Mouse (Mus musculus): ENCODE data around the gene Cryl1. TPM values are rescaled to one million over a fixed set of nuclear protein-coding genes. Genes with fewer than 3 reads are reported as not detected.

Cryl1 gene
- total RNA-seq, 2 experiments from 2014 or later: 5.2 to 6.3 TPM

- intact Hi-C loops (cut with DNase I): no loop called here
- no peak for DNase-seq
Measured at GRCm38 (mm10) chr14:57268344-57268743, 130.0 kb downstream of the Cryl1 start.

DNA sequence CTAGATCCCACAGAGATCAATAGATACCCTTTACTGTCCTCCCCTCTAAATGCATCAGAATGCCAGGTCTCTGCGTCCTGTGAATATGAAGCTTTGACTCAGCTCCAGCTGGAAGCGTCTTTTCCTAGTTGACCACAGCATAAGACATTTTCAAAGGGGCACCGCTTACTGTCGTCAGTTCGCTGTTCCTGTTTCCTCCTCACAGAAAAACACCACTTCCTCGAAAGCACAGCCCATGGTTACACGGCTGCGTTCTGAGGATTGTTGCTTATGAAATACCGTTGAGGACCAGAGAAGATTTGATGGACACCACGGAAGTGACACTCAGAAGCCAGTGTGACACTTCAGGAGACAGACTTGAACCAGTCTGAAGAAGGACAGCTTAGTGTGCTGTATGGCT, 134.4 kb downstream of the Cryl1 start:
- intact Hi-C loops (cut with DNase I): no loop called here
- no peak for DNase-seq

DNA sequence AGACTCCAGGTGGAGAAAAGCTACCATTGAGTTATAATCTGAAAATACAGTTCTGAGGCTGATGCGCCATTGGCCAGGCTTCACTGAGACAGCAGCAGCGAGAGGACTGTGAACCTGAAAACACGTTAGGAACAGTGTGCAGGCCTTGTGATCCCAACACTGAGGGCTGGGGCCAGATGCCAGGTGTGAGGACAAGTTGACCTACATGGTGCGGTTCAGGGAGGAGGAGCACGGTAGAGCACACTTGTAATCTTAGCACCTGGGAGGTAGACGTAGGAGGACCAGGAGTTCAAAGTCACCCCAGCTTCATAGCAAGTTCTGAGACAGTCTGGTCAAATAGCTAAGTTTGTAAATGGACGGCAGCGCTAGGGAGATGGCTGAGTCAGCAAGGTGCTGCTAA, 139.0 kb downstream of the Cryl1 start:
- DNase-seq: no peak
- intact Hi-C loops (cut with DNase I): no loop called here

DNA sequence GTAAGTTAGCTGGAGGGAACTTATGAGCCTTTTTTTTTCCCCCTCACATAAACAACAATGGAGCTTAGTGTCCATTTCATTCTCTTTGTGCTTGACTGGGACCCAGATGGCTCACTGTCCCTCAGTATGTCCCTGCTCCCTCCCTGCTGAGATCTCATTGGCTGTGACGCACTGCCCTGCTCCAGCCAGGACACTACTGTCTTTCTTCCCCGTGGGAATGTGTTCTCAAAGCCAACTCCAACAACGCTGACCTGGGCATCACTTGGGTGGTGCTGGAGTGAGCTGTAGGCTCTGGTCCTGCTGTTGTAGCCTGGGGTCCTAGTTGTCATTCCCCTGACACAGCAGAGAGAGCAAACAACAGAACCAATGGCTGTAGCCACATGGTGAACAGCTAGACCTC, 149.7 kb downstream of the Cryl1 start:
- no peak for DNase-seq
- intact Hi-C loops (cut with DNase I): no loop called here

DNA sequence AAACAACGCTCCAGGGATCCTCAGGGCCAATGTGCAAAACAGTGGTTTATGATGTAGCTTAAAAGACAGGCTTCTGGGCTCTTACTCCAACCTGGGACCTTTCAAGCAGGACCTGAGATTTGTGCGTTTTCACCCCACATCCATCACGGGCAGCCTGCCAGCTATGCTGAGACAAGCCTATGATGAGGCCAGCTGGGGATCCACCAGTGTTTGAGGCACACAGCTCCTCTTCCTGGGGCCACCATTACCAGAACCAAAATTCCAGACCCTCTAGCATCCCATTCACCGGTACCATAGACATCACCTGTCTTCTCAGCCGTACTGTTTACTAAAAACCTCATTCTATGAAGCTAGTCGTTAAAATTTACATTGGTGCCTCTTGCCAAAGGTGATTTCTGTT, 151.8 kb downstream of the Cryl1 start:
- DNase-seq: no peak
- intact Hi-C loops (cut with DNase I): no loop called here

- DNase-seq: no peak
- intact Hi-C loops (cut with DNase I): no loop called here
Measured at GRCm38 (mm10) chr14:57242978-57243377, 155.4 kb downstream of the Cryl1 start.

- intact Hi-C loops (cut with DNase I): no loop called here
Measured at GRCm38 (mm10) chr14:57235276-57235675, 163.1 kb downstream of the Cryl1 start.

DNA sequence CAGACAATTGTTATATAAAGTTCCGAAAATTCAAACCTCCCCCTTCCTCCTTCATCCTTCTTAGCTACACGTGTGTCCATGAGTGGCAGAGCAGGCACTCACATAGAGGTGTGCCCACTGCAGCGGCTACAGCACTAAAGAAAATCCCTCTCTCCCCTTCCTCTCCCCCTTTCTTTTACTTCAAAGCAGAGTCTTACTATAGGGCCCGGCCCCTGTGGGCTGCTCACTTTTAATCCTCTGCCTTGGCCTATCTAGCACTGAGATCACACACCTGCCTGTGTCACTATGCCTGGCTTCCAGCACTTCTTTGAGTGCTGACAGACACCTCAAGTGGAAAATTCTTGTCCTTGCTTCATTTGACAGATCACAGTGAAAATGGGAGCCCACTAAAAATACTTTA, 163.6 kb downstream of the Cryl1 start:
- no peak for DNase-seq
- intact Hi-C loops (cut with DNase I): no loop called here

More at GRCm38 (mm10) chr14:57235276-57235675, 163.1 kb downstream of the Cryl1 start:
- no peak for DNase-seq

DNA sequence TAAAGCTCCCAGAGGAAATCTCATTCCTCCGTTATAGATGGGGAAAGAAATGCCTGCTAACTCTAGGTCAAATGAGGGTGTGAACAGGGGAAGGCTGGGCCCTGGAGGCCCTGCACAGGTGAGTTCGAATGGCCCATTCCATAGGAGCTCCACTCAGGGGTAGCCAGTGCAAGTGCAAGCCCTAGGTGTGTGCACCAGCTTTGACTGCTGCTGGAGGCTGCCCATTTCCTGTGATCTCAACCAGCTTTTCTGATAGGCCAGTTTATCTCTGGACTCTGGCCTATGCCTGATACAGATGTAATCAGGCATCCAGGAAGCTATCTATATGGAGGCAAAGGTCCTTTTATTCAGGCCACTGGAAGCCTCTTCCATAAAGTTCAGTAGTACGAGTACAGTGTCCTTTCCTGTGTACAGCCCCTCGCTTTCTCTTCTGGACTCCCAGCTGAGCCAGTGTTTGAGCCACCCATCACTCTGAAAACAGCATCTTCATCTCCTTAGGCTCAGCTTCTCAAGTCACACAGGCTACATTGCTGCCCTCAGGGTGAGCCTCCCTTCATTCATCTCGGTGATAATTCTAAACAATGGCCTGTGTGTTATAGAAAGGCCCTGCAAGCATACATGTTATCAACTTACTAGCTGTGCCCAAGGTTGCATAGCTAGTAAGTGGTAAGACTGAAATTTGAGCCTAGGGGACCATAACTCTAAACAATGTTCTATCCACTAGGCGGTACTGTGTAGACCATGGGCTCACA, 167.9 kb downstream of the Cryl1 start:
- intact Hi-C loops (cut with DNase I): loop anchor here (1.0 kb wide), 1 partner anchor 11 kb away; no protein-coding TSS in a partner anchor
- no peak for DNase-seq

Other genes starting within 250 kb of the Cryl1 start
- gene Ift88, start 25.5 kb upstream of the Cryl1 start, total RNA-seq (2021): 1 to 10 TPM; 5.7 to 7.2 TPM
- gene Il17d, start 126.2 kb upstream of the Cryl1 start, total RNA-seq (2021): 1 to 10 TPM; 2.5 to 4.9 TPM
- gene Eef1akmt1, start 173.1 kb upstream of the Cryl1 start, total RNA-seq (2021): 10 to 100 TPM; 30.6 to 33.2 TPM

Measured in heart, postnatal 36 days (tissue).